Mouse (Mus musculus) neural tube, embryonic 14.5 days (tissue): Measurements from ENCODE around the gene Maml3. TPM values are rescaled to one million over a fixed set of nuclear protein-coding genes. Genes with fewer than 3 reads are reported as not detected.

Experiments used
- ATAC-seq: fragments of 200-750 bp; cut with Nextera tagmentation; 2 replicates; pipeline ENCODE4 v1.8.0; 2017; ENCODE audit warnings: low read depth, mild to moderate bottlenecking, moderate TSS enrichment, moderate library complexity
- H3K27ac ChIP-seq: fragments of 300-500 bp; sonication (generic); 2 replicates; pipeline ENCODE4 v1.5.1; 2014; ENCODE audit warnings: low read depth, mild to moderate bottlenecking, control low read depth, low read length, moderate library complexity, mixed read lengths
- H3K27me3 ChIP-seq: fragments of 300-500 bp; sonication (generic); 2 replicates; pipeline ENCODE4 v1.6.1; 2014; ENCODE audit warnings: low read length; ENCODE audit not compliant: control insufficient read depth, insufficient read depth
- H3K36me3 ChIP-seq: fragments of 300-500 bp; sonication (generic); 2 replicates; pipeline ENCODE4 v1.6.1; 2014; ENCODE audit warnings: low read length, mixed read lengths; ENCODE audit not compliant: control insufficient read depth, insufficient read depth
- H3K4me1 ChIP-seq: fragments of 300-500 bp; sonication (generic); 2 replicates; pipeline ENCODE4 v1.6.1; 2014; ENCODE audit warnings: low read length; ENCODE audit not compliant: control insufficient read depth, insufficient read depth
- H3K4me2 ChIP-seq: fragments of 300-500 bp; sonication (generic); 2 replicates; pipeline ENCODE4 v1.6.1; 2014; ENCODE audit warnings: mild to moderate bottlenecking, low read depth, low read length, control low read depth
- H3K4me3 ChIP-seq: fragments of 300-500 bp; sonication (generic); 2 replicates; pipeline ENCODE4 v1.5.1; 2014; ENCODE audit warnings: low read depth, low read length, control low read depth, mixed read lengths
- H3K9ac ChIP-seq: fragments of 300-500 bp; sonication (generic); replicated peaks from 2 replicates; pipeline ENCODE4 v1.6.1; 2014; ENCODE audit warnings: low read depth, mild to moderate bottlenecking, control low read depth, low read length, mixed read lengths
- H3K9me3 ChIP-seq: fragments of 300-500 bp; sonication (generic); 2 replicates; pipeline ENCODE4 v1.6.1; 2016; ENCODE audit warnings: low read length; ENCODE audit not compliant: control insufficient read depth
- WGBS: fragments of 180-500 bp; shearing (Covaris S2); extraction: QIAGEN DNeasy Blood & Tissue Kit; methylation state at CpG from one replicate; pipeline ENCODE4 v1.1.7; 2014; 5-methylcytosine and 5-hydroxymethylcytosine counted together
- polyA plus RNA-seq: library from polyadenylated mRNA; unstranded; fragments of >200 nt; fragmentation: Nextera tagmentation; extraction: Ambion mirVana; gene quantifications from 2 replicates; pipeline ENCODE4 v1.2.1, GENCODE M21; 2014

The Maml3 gene
- polyA plus RNA-seq, 1 experiment from 2014 or later, result 8.2 TPM

- Histone ChIP-seq H3K4me1 (peaks cover 5% of the 10 kb centered on the region; the same call in 1 of the 2 replicates), H3K36me3 (no peaks in the 10 kb centered on the region), H3K9me3 (no peaks in the 10 kb centered on the region), H3K27me3 (no peaks in the 10 kb centered on the region), H3K9ac (no peak overlapping the region), H3K4me3 (no peak overlapping the region), H3K27ac (no peak overlapping the region), H3K4me2 (no peak overlapping the region)
- ATAC-seq, result peak; percentile 12; the same call in 1 of the 2 replicates
- 87% methylated on average over 9 of the region's 9 CpGs for WGBS
Observed at GRCm38 (mm10) chr3:51952267-51952666, 152.6 kb downstream of the Maml3 start.

DNA sequence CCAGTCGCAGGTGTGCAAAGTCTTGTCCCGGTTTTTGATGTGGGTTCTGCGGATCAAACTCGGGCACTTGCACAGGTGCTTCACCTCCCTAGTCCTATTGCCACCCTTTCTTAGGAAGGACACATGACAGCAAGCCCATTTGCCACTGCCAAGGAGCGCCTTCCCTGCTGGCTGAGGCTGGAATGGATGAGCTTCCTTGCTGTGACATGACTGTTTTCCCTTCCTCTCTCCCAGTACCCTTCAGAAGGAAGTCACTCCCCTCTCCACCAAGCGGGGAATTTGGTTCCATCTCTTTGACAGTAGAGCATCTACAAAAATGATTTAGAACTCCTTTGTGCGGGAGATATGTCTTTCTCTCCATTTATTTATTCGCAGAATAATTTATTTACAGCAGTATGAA lies 155.2 kb downstream of the Maml3 start:
- 86% methylated on average over 8 of the region's 8 CpGs for WGBS
- ATAC-seq, result no peak
- H3K9ac ChIP-seq, result no peak overlapping the region

DNA sequence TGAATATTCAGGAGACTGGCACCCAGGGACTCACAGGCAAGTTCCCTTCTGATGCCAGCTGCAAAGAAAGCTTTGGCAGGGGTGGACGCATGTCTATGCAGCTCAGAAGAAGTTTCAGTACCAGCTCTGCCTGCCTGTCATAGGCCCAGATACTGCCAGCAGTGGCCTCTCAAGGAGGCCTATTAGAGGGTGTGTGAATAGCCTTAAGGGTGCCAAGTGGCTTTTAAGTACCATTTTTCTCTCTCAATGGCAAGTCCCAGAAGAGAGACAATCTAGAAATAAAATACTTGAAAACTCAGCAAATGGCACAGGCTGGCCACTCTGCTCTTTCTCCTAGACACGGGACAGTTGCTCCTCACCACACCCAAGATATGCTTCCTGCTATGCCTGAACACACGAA lies 157.7 kb downstream of the Maml3 start:
- H3K4me2 ChIP-seq, result no peak overlapping the region
- no peak for ATAC-seq
- H3K9ac ChIP-seq, result no peak overlapping the region
- H3K27ac ChIP-seq, result no peak overlapping the region
- no peak overlapping the region for H3K4me3 ChIP-seq
- H3K4me1 ChIP-seq, result no peaks in the 10 kb centered on the region
- no peaks in the 10 kb centered on the region for H3K27me3 ChIP-seq
- WGBS, result 89% methylated on average over 3 of the region's 3 CpGs
- no peaks in the 10 kb centered on the region for H3K9me3 ChIP-seq
- H3K36me3 ChIP-seq, result no peaks in the 10 kb centered on the region

More for the DNA sequence above, 155.2 kb downstream of the Maml3 start:
- no peaks in the 10 kb centered on the region for H3K36me3 ChIP-seq
- no peak overlapping the region for H3K4me2 ChIP-seq
- H3K9me3 ChIP-seq, result no peaks in the 10 kb centered on the region
- H3K27me3 ChIP-seq, result no peaks in the 10 kb centered on the region
- H3K4me3 ChIP-seq, result no peak overlapping the region
- no peak overlapping the region for H3K27ac ChIP-seq
- peaks cover 5% of the 10 kb centered on the region; the same call in 1 of the 2 replicates for H3K4me1 ChIP-seq

- no peak overlapping the region for H3K4me3 ChIP-seq
- H3K27ac ChIP-seq, result no peak overlapping the region
- H3K27me3 ChIP-seq, result no peaks in the 10 kb centered on the region
- H3K4me1 ChIP-seq, result no peaks in the 10 kb centered on the region
- no peak for ATAC-seq
- no peaks in the 10 kb centered on the region for H3K36me3 ChIP-seq
- WGBS, result 57% methylated on average over 8 of the region's 8 CpGs
- H3K9ac ChIP-seq, result no peak overlapping the region
- H3K4me2 ChIP-seq, result no peak overlapping the region
- H3K9me3 ChIP-seq, result no peaks in the 10 kb centered on the region
Observed at GRCm38 (mm10) chr3:51943642-51944041, 161.2 kb downstream of the Maml3 start.

DNA sequence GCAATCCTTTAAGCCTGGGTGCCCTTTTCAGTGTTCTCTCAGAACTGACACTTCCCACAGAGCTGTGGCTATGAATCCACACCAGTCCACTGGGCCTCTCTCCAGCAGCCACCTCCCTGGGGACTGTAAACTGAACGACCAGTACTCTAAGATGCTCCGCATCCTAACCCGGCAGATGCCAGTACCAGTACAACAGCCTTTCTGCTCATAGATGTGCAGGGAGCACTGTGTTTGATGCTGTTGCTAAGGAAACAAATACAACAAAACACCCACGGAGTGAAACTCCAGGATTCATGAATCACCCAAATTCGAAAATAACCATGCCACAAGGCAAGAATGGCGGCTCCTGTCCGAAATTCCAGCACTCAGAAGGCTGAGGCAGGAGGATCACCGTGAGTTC lies 163.1 kb downstream of the Maml3 start:
- Histone ChIP-seq H3K27ac (no peak overlapping the region), H3K9me3 (no peaks in the 10 kb centered on the region), H3K4me3 (no peak overlapping the region), H3K9ac (no peak overlapping the region), H3K4me2 (no peak overlapping the region), H3K4me1 (no peaks in the 10 kb centered on the region), H3K27me3 (no peaks in the 10 kb centered on the region), H3K36me3 (no peaks in the 10 kb centered on the region)
- 67% methylated on average over 8 of the region's 8 CpGs for WGBS
- ATAC-seq, result no peak

DNA sequence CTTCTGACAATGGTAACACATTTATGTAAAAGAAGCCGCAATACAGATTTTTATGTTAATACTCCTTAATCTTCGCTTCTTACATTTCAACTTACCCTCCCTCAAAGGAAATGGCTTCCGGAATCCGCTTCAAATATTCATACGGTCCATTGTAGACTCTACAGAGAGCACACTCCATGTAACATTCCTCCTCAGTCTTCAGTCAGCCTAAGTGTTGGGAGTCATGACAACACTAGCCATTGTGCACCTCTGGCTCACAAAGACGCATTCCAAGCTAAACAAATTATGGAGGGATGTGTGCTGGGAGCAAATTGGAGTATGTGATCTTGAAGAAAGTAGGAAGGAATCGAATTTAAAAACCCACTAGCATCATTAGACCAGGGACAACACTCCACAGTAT lies 165.0 kb downstream of the Maml3 start:
- no peak for ATAC-seq
- Histone ChIP-seq H3K4me2 (no peak overlapping the region), H3K4me3 (no peak overlapping the region), H3K4me1 (no peaks in the 10 kb centered on the region), H3K27ac (no peak overlapping the region), H3K9me3 (no peaks in the 10 kb centered on the region), H3K36me3 (no peaks in the 10 kb centered on the region), H3K9ac (no peak overlapping the region), H3K27me3 (no peaks in the 10 kb centered on the region)
- WGBS, result 81% methylated on average over 7 of the region's 7 CpGs

DNA sequence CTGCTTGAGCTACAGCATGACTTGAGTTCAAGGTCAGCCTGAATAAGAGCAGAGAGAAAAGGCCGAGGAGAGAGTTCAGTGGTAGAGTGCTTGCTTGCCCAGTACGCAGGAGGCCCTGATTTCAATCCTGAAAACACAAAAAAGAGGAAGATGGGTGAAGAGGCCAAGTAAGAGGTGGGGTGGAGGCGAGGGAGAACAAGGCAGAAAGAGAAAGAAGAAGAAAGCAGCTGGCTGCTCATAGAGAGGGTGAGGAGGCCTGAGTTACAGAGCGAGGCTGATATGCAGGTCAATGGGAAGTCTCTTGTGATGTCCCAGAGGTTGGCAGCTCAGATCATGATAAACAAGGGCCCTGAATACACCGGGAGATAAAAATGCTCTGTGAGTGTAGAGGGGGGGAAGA lies 165.8 kb downstream of the Maml3 start:
- H3K4me1 ChIP-seq, result no peaks in the 10 kb centered on the region

GRCm38 (mm10) chr3:51937176-51937575 lies 167.7 kb downstream of the Maml3 start:
- Histone ChIP-seq H3K27ac (no peak overlapping the region), H3K4me1 (no peaks in the 10 kb centered on the region), H3K9me3 (no peaks in the 10 kb centered on the region), H3K27me3 (no peaks in the 10 kb centered on the region), H3K4me2 (no peak overlapping the region), H3K4me3 (no peak overlapping the region), H3K36me3 (no peaks in the 10 kb centered on the region), H3K9ac (no peak overlapping the region)
- WGBS, result 93% methylated on average over 5 of the region's 5 CpGs
- ATAC-seq, result no peak

More for the DNA sequence above, 165.8 kb downstream of the Maml3 start:
- ATAC-seq, result no peak
- Histone ChIP-seq H3K27ac (no peak overlapping the region), H3K9me3 (no peaks in the 10 kb centered on the region), H3K27me3 (no peaks in the 10 kb centered on the region), H3K4me3 (no peak overlapping the region), H3K9ac (no peak overlapping the region), H3K36me3 (no peaks in the 10 kb centered on the region), H3K4me2 (no peak overlapping the region)
- WGBS, result 88% methylated on average over 5 of the region's 5 CpGs

- H3K4me3 ChIP-seq, result no peak overlapping the region
- H3K27me3 ChIP-seq, result no peaks in the 10 kb centered on the region
- H3K36me3 ChIP-seq, result no peaks in the 10 kb centered on the region
- no peak for ATAC-seq
- H3K4me2 ChIP-seq, result no peak overlapping the region
- no peaks in the 10 kb centered on the region for H3K9me3 ChIP-seq
- 82% methylated on average over 13 of the region's 13 CpGs for WGBS
- H3K27ac ChIP-seq, result no peak overlapping the region
- no peak overlapping the region for H3K9ac ChIP-seq
- no peaks in the 10 kb centered on the region for H3K4me1 ChIP-seq
Observed at GRCm38 (mm10) chr3:51934531-51935485, 170.1 kb downstream of the Maml3 start.
